Mouse (Mus musculus): ENCODE measurements around the gene Recql5. TPM values are rescaled to one million over a fixed set of nuclear protein-coding genes. Genes with fewer than 3 reads are reported as not detected.

Recql5 gene
- total and polyA plus RNA-seq, 3 experiments, result 6.8 to 10.2 (median 7.4) TPM

- DNase-seq, result no peak
- peaks cover 6% of the 10 kb centered on the region; the same call in 1 of the 2 replicates for H3K36me3 ChIP-seq (ENCODE audit: control insufficient read depth, insufficient read depth, low read length)
- no peak for TF ChIP-seq CTCF (IDR thresholded peaks at IDR 0.05)
- TF ChIP-seq EP300 (IDR thresholded peaks at IDR 0.05; ENCODE audit: insufficient read depth, low read depth, low read length), result no peak
- TF ChIP-seq POLR2A (IDR thresholded peaks at IDR 0.05; ENCODE audit: insufficient read depth, low read depth, low read length), result no peak
- H3K9ac ChIP-seq (ENCODE audit: low read depth, low read length), result no peak overlapping the region
- no peak overlapping the region for H3K27ac ChIP-seq
- intact Hi-C loops (cut with DNase I), result loop anchor here (10.0 kb wide), 1 partner anchor 204 kb away; the partner anchor contains the start of genes Mrpl38 and Trim65
- 56% methylated on average over 3 of the region's 3 CpGs for whole genome bisulfite sequencing
- peaks cover 3% of the 10 kb centered on the region for H3K4me1 ChIP-seq (ENCODE audit: control insufficient read depth, insufficient read depth, low read length)
- no peaks in the 10 kb centered on the region for H3K27me3 ChIP-seq (ENCODE audit: control insufficient read depth, insufficient read depth, low read length)
- H3K79me2 ChIP-seq (replicated peaks; ENCODE audit: control insufficient read depth, insufficient read depth, low read length), result peaks cover 2% of the 10 kb centered on the region; the same call in 1 of the 2 replicates
- H3K4me3 ChIP-seq, result no peak overlapping the region
These were observed 2.0 kb downstream of the Recql5 start for GRCm38 (mm10) chr11:115931235-115931634.

GRCm38 (mm10) chr11:115929818-115930217 lies 3.5 kb downstream of the Recql5 start:
- Histone ChIP-seq H3K36me3 (ENCODE audit: control insufficient read depth, insufficient read depth, low read length) (peaks cover 6% of the 10 kb centered on the region; the same call in 1 of the 2 replicates), H3K79me2 (replicated peaks; ENCODE audit: control insufficient read depth, insufficient read depth, low read length) (peaks cover 2% of the 10 kb centered on the region; the same call in 1 of the 2 replicates), H3K27ac (no peak overlapping the region), H3K4me1 (ENCODE audit: control insufficient read depth, insufficient read depth, low read length) (peaks cover 3% of the 10 kb centered on the region), H3K4me3 (no peak overlapping the region), H3K9ac (ENCODE audit: low read depth, low read length) (no peak overlapping the region), H3K27me3 (ENCODE audit: control insufficient read depth, insufficient read depth, low read length) (no peaks in the 10 kb centered on the region)
- DNase-seq, result no peak
- intact Hi-C loops (cut with DNase I), result loop anchor here (10.0 kb wide), 1 partner anchor 205 kb away; the partner anchor contains the start of genes Mrpl38 and Trim65
- 64% methylated on average over 3 of the region's 3 CpGs for WGBS
- TF ChIP-seq POLR2A (IDR thresholded peaks at IDR 0.05; ENCODE audit: insufficient read depth, low read depth, low read length) (no peak), EP300 (IDR thresholded peaks at IDR 0.05; ENCODE audit: insufficient read depth, low read depth, low read length) (no peak), CTCF (IDR thresholded peaks at IDR 0.05) (no peak)

GRCm38 (mm10) chr11:115929031-115929430 lies 4.2 kb downstream of the Recql5 start:
- Histone ChIP-seq H3K36me3 (ENCODE audit: control insufficient read depth, insufficient read depth, low read length) (peaks cover under 1% of the 10 kb centered on the region; the same call in 1 of the 2 replicates), H3K4me1 (ENCODE audit: control insufficient read depth, insufficient read depth, low read length) (peaks cover 2% of the 10 kb centered on the region), H3K27ac (no peak overlapping the region), H3K9ac (ENCODE audit: low read depth, low read length) (no peak overlapping the region), H3K4me3 (no peak overlapping the region), H3K27me3 (ENCODE audit: control insufficient read depth, insufficient read depth, low read length) (no peaks in the 10 kb centered on the region), H3K79me2 (replicated peaks; ENCODE audit: control insufficient read depth, insufficient read depth, low read length) (no peaks in the 10 kb centered on the region)
- DNase-seq, result peak in 1 of 2 experiments; percentile 27
- WGBS, result 84% methylated on average over 8 of the region's 8 CpGs
- TF ChIP-seq POLR2A (IDR thresholded peaks at IDR 0.05; ENCODE audit: insufficient read depth, low read depth, low read length) (no peak), CTCF (IDR thresholded peaks at IDR 0.05) (no peak)
- intact Hi-C loops (cut with DNase I), result no loop called here

- 96% methylated on average over 1 of the region's 1 CpGs for WGBS
- DNase-seq, result no peak
- no peaks in the 10 kb centered on the region for H3K79me2 ChIP-seq (replicated peaks; ENCODE audit: control insufficient read depth, insufficient read depth, low read length)
- no peaks in the 10 kb centered on the region for H3K27me3 ChIP-seq (ENCODE audit: control insufficient read depth, insufficient read depth, low read length)
- H3K9ac ChIP-seq (ENCODE audit: low read depth, low read length), result no peak overlapping the region
- no peak overlapping the region for H3K4me3 ChIP-seq
- TF ChIP-seq EP300 (IDR thresholded peaks at IDR 0.05; ENCODE audit: insufficient read depth, low read depth, low read length), result no peak
- no peak for TF ChIP-seq CTCF (IDR thresholded peaks at IDR 0.05)
- TF ChIP-seq POLR2A (IDR thresholded peaks at IDR 0.05; ENCODE audit: insufficient read depth, low read depth, low read length), result no peak
- H3K27ac ChIP-seq, result no peak overlapping the region
- H3K36me3 ChIP-seq (ENCODE audit: control insufficient read depth, insufficient read depth, low read length), result no peaks in the 10 kb centered on the region
- no peaks in the 10 kb centered on the region for H3K4me1 ChIP-seq (ENCODE audit: control insufficient read depth, insufficient read depth, low read length)
- intact Hi-C loops (cut with DNase I), result loop anchor here (2.0 kb wide), 1 partner anchor 23 kb away; the partner anchor contains the start of gene Smim5
These were observed 11.3 kb downstream of the Recql5 start for GRCm38 (mm10) chr11:115921986-115922385.

GRCm38 (mm10) chr11:115920110-115920818 lies 13.0 kb downstream of the Recql5 start:
- no peak overlapping the region for H3K27ac ChIP-seq
- no peak for TF ChIP-seq EP300 (IDR thresholded peaks at IDR 0.05; ENCODE audit: insufficient read depth, low read depth, low read length)
- no peak for TF ChIP-seq POLR2A (IDR thresholded peaks at IDR 0.05; ENCODE audit: insufficient read depth, low read depth, low read length)
- TF ChIP-seq CTCF (IDR thresholded peaks at IDR 0.05), result peak; percentile 86
- no peak overlapping the region for H3K4me3 ChIP-seq
- H3K79me2 ChIP-seq (replicated peaks; ENCODE audit: control insufficient read depth, insufficient read depth, low read length), result no peaks in the 10 kb centered on the region
- H3K36me3 ChIP-seq (ENCODE audit: control insufficient read depth, insufficient read depth, low read length), result no peaks in the 10 kb centered on the region
- intact Hi-C loops (cut with DNase I), result loop anchor here (2.0 kb wide), 1 partner anchor 21 kb away; the partner anchor contains the start of gene Smim5
- no peak overlapping the region for H3K9ac ChIP-seq (ENCODE audit: low read depth, low read length)
- H3K27me3 ChIP-seq (ENCODE audit: control insufficient read depth, insufficient read depth, low read length), result no peaks in the 10 kb centered on the region
- WGBS, result 29% methylated on average over 6 of the region's 6 CpGs
- DNase-seq, result peak; percentile 33 to 54
- H3K4me1 ChIP-seq (ENCODE audit: control insufficient read depth, insufficient read depth, low read length), result no peaks in the 10 kb centered on the region

- intact Hi-C loops (cut with DNase I), result no loop called here
- TF ChIP-seq POLR2A (IDR thresholded peaks at IDR 0.05; ENCODE audit: insufficient read depth, low read depth, low read length) (no peak), CTCF (IDR thresholded peaks at IDR 0.05) (no peak), EP300 (IDR thresholded peaks at IDR 0.05; ENCODE audit: insufficient read depth, low read depth, low read length) (no peak)
- no peak overlapping the region for H3K4me3 ChIP-seq
- no peaks in the 10 kb centered on the region for H3K27me3 ChIP-seq (ENCODE audit: control insufficient read depth, insufficient read depth, low read length)
- H3K36me3 ChIP-seq (ENCODE audit: control insufficient read depth, insufficient read depth, low read length), result no peaks in the 10 kb centered on the region
- WGBS, result 82% methylated on average over 5 of the region's 5 CpGs
- H3K79me2 ChIP-seq (replicated peaks; ENCODE audit: control insufficient read depth, insufficient read depth, low read length), result no peaks in the 10 kb centered on the region
- no peak overlapping the region for H3K9ac ChIP-seq (ENCODE audit: low read depth, low read length)
- no peak for DNase-seq
- no peaks in the 10 kb centered on the region for H3K4me1 ChIP-seq (ENCODE audit: control insufficient read depth, insufficient read depth, low read length)
- no peak overlapping the region for H3K27ac ChIP-seq
These were observed 14.2 kb downstream of the Recql5 start for GRCm38 (mm10) chr11:115919073-115919472.

All from heart, adult 2 months (tissue).